Mouse (Mus musculus) C2C12 (cell line): ENCODE measurements around the gene Mtch2.

ENCODE experiments used
- CEBPB ChIP-seq: IDR thresholded peaks from one replicate; pipeline ENCODE4 v1.6.1; 2011; ENCODE audit warnings: low read depth, mild to moderate bottlenecking, control low read depth, moderate library complexity
- CTCF ChIP-seq: IDR thresholded peaks from one replicate; pipeline ENCODE4 v1.5.1; 2011; ENCODE audit not compliant: control insufficient read depth, insufficient read depth, insufficient read length
- FOSL1 ChIP-seq: IDR thresholded peaks from one replicate; pipeline ENCODE4 v1.8.0; 2011; ENCODE audit warnings: mild to moderate bottlenecking, low read length; ENCODE audit not compliant: poor library complexity, insufficient read depth, severe bottlenecking
- MAX ChIP-seq: IDR thresholded peaks from one replicate; pipeline ENCODE4 v1.6.1; 2011; ENCODE audit warnings: mild to moderate bottlenecking, control low read depth
- MYOD1 ChIP-seq: IDR thresholded peaks from one replicate; pipeline ENCODE4 v1.6.1; 2011; ENCODE audit warnings: low read depth; ENCODE audit not compliant: control insufficient read depth, insufficient read length
- MYOG ChIP-seq: IDR thresholded peaks from one replicate; pipeline ENCODE4 v1.6.1; 2011; ENCODE audit not compliant: control insufficient read depth, insufficient read length; ENCODE audit errors: extremely low read depth
- USF1 ChIP-seq: IDR thresholded peaks from one replicate; pipeline ENCODE4 v1.6.1; 2011; ENCODE audit warnings: low read depth, mild to moderate bottlenecking, control low read depth, moderate library complexity

GRCm38 (mm10) chr2:90810751-90811150, 36.2 kb upstream of the Mtch2 start:
- no peak for TF ChIP-seq MYOG
- TF ChIP-seq CTCF = no peak
- no peak for TF ChIP-seq MYOD1
- TF ChIP-seq USF1 = no peak
- TF ChIP-seq MAX = no peak
- no peak for TF ChIP-seq CEBPB
- TF ChIP-seq FOSL1 = no peak
